Comparison of ENCODE assay signal across 8 mouse cellular contexts in the genomic region with DNA sequence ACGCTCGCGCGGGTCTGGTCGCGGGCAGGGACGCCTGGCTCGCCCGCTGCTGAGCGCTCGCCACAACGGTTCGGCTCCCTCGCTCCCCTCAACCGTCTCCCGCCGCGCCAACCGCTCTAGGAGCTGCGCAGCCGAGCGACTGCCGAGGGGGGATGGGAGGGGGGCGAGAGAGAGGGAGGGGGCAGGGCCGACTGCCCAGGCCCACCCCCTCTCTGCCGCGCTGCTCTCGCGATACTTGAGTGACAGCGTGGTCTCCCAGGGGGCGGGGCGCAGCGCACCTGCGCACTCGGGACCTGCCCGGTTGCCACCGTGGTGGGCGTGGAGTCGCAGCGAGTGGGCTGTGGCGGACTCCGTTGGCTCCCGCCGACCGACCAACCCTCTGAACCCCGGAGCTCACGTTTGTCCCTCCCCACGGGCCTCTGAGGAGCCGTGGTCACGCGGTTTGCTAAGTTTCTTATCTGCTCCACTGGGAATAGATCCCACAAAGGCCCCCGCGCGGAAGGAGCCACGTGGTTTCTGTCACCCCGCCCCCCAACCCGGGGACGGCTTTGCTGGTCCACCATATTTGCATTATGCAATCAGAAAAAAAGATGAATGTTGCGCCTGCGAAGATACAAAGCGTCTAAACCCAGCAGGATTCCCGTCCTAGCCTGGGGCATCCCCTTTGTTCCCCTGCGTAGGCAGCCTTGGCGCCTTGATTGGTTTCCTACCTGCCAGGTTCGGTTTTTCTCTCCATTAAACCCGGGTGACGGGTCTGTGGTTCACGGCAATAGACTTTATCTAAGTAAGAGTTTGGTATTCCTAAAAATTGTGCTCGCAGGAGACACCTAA. TPM values are rescaled to one million over a fixed set of nuclear protein-coding genes. Genes with fewer than 3 reads are reported as not detected.
DNase-seq lines count a peak whose midpoint lies in the region; ATAC-seq and TF ChIP-seq lines count a peak whose summit lies in the region.

A gene (minus strand): TSS at position 469 of the 831 bp plus-strand sequence.
A gene (plus strand): TSS at position 567 of the 831 bp plus-strand sequence.

- H3K4me3 ChIP-seq in G1E (ENCODE audit: low read depth, low read length) = peak within 1 kb of the TSS; percentile 77
- H3K4me3 ChIP-seq in forebrain, embryonic 16.5 days (replicated peaks; ENCODE audit: low read length) = peak within 1 kb of the TSS; percentile 89
- H3K4me3 ChIP-seq in layer of hippocampus, adult 2 months = peak within 1 kb of the TSS; percentile 72
- H3K4me3 ChIP-seq in lung, embryonic 14.5 days (ENCODE audit: low read depth, low read length) = peak within 1 kb of the TSS; percentile 95
- H3K4me3 ChIP-seq in olfactory bulb, adult 2 months (ENCODE audit: insufficient read depth, low read depth, low read length) = peak within 1 kb of the TSS; percentile 96
- peak within 1 kb of the TSS; percentile 71 for H3K4me3 ChIP-seq in thymus, adult 2 months (ENCODE audit: control insufficient read depth, insufficient read depth, low read length)

- ATAC-seq in G1E (ENCODE audit: extremely low read depth, insufficient number of reproducible peaks, low FRiP score, poor library complexity, severe bottlenecking) = peak; percentile 58
- peak; percentile 92 for ATAC-seq in forebrain, embryonic 16.5 days
- ATAC-seq in lung, embryonic 14.5 days (ENCODE audit: insufficient read depth) = peak; percentile 94

- intact Hi-C loops in heart, postnatal 36 days (cut with DNase I) = loop anchor here (2.0 to 5.0 kb wide), 6 partner anchors 41 to 313 kb away; a partner anchor contains a TSS

- peak; percentile 92 for TF ChIP-seq POLR2A in olfactory bulb, adult 2 months (IDR thresholded peaks at IDR 0.05; ENCODE audit: insufficient read depth, low read depth, low read length)
- TF ChIP-seq POLR2A in thymus, adult 2 months (IDR thresholded peaks at IDR 0.05; ENCODE audit: control insufficient read depth, extremely low read depth, insufficient read depth, low read length, poor library complexity) = peak; percentile 95

- peak within 1 kb of the TSS; percentile 99 for H3K9ac ChIP-seq in forebrain, embryonic 16.5 days (replicated peaks; ENCODE audit: low read depth, low read length)
- H3K9ac ChIP-seq in lung, embryonic 14.5 days = peak within 1 kb of the TSS; percentile 99

- peaks cover 11% of the 10 kb centered on the region for H3K4me1 ChIP-seq in G1E (ENCODE audit: insufficient read depth, low read depth, low read length)
- H3K4me1 ChIP-seq in forebrain, embryonic 16.5 days (replicated peaks; ENCODE audit: control insufficient read depth, insufficient read depth, low read length) = peaks cover 46% of the 10 kb centered on the region
- H3K4me1 ChIP-seq in lung, embryonic 14.5 days (ENCODE audit: insufficient read depth) = peaks cover 16% of the 10 kb centered on the region
- H3K4me1 ChIP-seq in olfactory bulb, adult 2 months (ENCODE audit: control insufficient read depth, insufficient read depth, low read length) = peaks cover 5% of the 10 kb centered on the region; the same call in 1 of the 2 replicates
- peaks cover 11% of the 10 kb centered on the region for H3K4me1 ChIP-seq in thymus, adult 2 months (replicated peaks; ENCODE audit: control insufficient read depth, insufficient read depth, low read length)

- under 1% methylated on average over 53 of the region's 69 CpGs for WGBS in forebrain, embryonic 16.5 days
- under 1% methylated on average over 69 of the region's 69 CpGs for WGBS in lung, embryonic 14.5 days
- under 1% methylated on average over 69 of the region's 69 CpGs for WGBS in olfactory bulb, adult 2 months
- WGBS in thymus, adult 2 months = under 1% methylated on average over 65 of the region's 69 CpGs

- TF ChIP-seq CTCF in G1E (IDR thresholded peaks at IDR 0.05; ENCODE audit: low read depth, low read length) = no peak
- TF ChIP-seq CTCF in layer of hippocampus, adult 2 months (conservative IDR thresholded peaks at IDR 0.05) = no peak
- TF ChIP-seq CTCF in lung, embryonic 14.5 days (IDR thresholded peaks at IDR 0.05; ENCODE audit: low read depth) = no peak
- 0 out of 2 replicates have a peak, but pooled peaks have one; percentile 6 for TF ChIP-seq CTCF in olfactory bulb, adult 2 months (IDR thresholded peaks at IDR 0.05; ENCODE audit: insufficient read depth, low read depth, low read length)
- TF ChIP-seq CTCF in thymus, adult 2 months (IDR thresholded peaks at IDR 0.05; ENCODE audit: borderline replicate concordance, control insufficient read depth, extremely low read depth, insufficient read depth, low read length, poor library complexity) = no peak

- H3K27me3 ChIP-seq in G1E (ENCODE audit: insufficient read depth, low read length) = no peaks in the 10 kb centered on the region; the same call in 1 of the 2 replicates
- H3K27me3 ChIP-seq in forebrain, embryonic 16.5 days (replicated peaks; ENCODE audit: control insufficient read depth, insufficient read depth, low read length) = no peaks in the 10 kb centered on the region
- no peaks in the 10 kb centered on the region for H3K27me3 ChIP-seq in lung, embryonic 14.5 days (ENCODE audit: insufficient read depth, low read length)
- no peaks in the 10 kb centered on the region for H3K27me3 ChIP-seq in thymus, adult 2 months (ENCODE audit: control insufficient read depth, insufficient read depth, low read length)

- H3K27ac ChIP-seq in forebrain, embryonic 16.5 days (ENCODE audit: low read length) = peak within 1 kb of the TSS; percentile 100
- peak within 1 kb of the TSS; percentile 99 for H3K27ac ChIP-seq in layer of hippocampus, adult 2 months
- peak within 1 kb of the TSS; percentile 100 for H3K27ac ChIP-seq in lung, embryonic 14.5 days (ENCODE audit: low read depth)
- peak within 1 kb of the TSS; percentile 100 for H3K27ac ChIP-seq in olfactory bulb, adult 2 months (ENCODE audit: insufficient read depth, low read depth, low read length)
- H3K27ac ChIP-seq in thymus, adult 2 months (ENCODE audit: control insufficient read depth, insufficient read depth, low read length) = peak within 1 kb of the TSS; percentile 82

- no peaks in the 10 kb centered on the region for H3K9me3 ChIP-seq in G1E (replicated peaks)
- no peaks in the 10 kb centered on the region for H3K9me3 ChIP-seq in forebrain, embryonic 16.5 days (ENCODE audit: control insufficient read depth, low read length)
- no peaks in the 10 kb centered on the region for H3K9me3 ChIP-seq in lung, embryonic 14.5 days (ENCODE audit: low read depth, low read length)

- peaks cover 3% of the 10 kb centered on the region for H3K36me3 ChIP-seq in G1E (replicated peaks)
- H3K36me3 ChIP-seq in forebrain, embryonic 16.5 days (ENCODE audit: control insufficient read depth, insufficient read depth) = no peaks in the 10 kb centered on the region
- no peaks in the 10 kb centered on the region; the same call in 1 of the 2 replicates for H3K36me3 ChIP-seq in lung, embryonic 14.5 days (ENCODE audit: insufficient read depth)
- no peaks in the 10 kb centered on the region for H3K36me3 ChIP-seq in thymus, adult 2 months (ENCODE audit: control insufficient read depth, insufficient read depth, low read length)

- H3K4me2 ChIP-seq in forebrain, embryonic 16.5 days (ENCODE audit: low read length) = peak within 1 kb of the TSS; percentile 81
- H3K4me2 ChIP-seq in lung, embryonic 14.5 days = peak within 1 kb of the TSS; percentile 69

- DNase-seq in G1E (ENCODE audit: low spot score) = peak; percentile 64
- DNase-seq in cerebellum, adult 18-20 months = peak; percentile 96 to 99
- DNase-seq in heart, postnatal 36 days = peak; percentile 98 to 100
- peak; percentile 97 to 99 for DNase-seq in layer of hippocampus, adult 2 months (ENCODE audit: low spot score in 2 of 2)
- peak; percentile 99 for DNase-seq in lung, embryonic 14.5 days
- DNase-seq in thymus, adult 2 months = peak; percentile 98

RNA-seq across cellular contexts. Expression of the first gene that starts in this region (rescaled TPM):
- total RNA-seq in G1E (2014; fragmentation: Nextera tagmentation) (12.2 and 26.2 TPM in 2 replicates), G1E (2017) (16.9 and 28.8 TPM in 2 replicates)
- 7.3 and 7.8 TPM in 2 replicates for polyA plus RNA-seq in G1E (2012)
- 196 and 205 TPM in 2 replicates for polyA plus RNA-seq in forebrain, embryonic 16.5 days (2015; fragmentation: Nextera tagmentation; extraction: Ambion mirVana)
- 10 to 100 TPM; 30.7 to 33.2 TPM for total RNA-seq in heart, postnatal 36 days (2021)
- total RNA-seq in layer of hippocampus, adult 2 months (2021) = 10 to 100 TPM; 51.1 to 65.3 TPM
- polyA plus RNA-seq in lung, embryonic 14.5 days (2014; fragmentation: Nextera tagmentation; extraction: Ambion mirVana) = 71.9 and 77.9 TPM in 2 replicates
- 251 TPM in 1 of 2 replicates, not detected in the other for polyA plus RNA-seq in olfactory bulb, adult 2 months (2012; ENCODE audit: insufficient read depth, insufficient read length, low replicate concordance, missing spikeins)
- 22.8 and 27.2 TPM in 2 replicates for polyA plus RNA-seq in thymus, adult 2 months (2012; rRNA removed)

RNA-seq across cellular contexts. Expression of the second gene that starts in this region (rescaled TPM):
- total RNA-seq in G1E (2014; fragmentation: Nextera tagmentation) (not detected in 2 replicates), G1E (2017) (0.23 TPM in 1 of 2 replicates, not detected in the other)
- polyA plus RNA-seq in G1E (2012) = not detected in 2 replicates
- 1.3 and 1.7 TPM in 2 replicates for polyA plus RNA-seq in forebrain, embryonic 16.5 days (2015; fragmentation: Nextera tagmentation; extraction: Ambion mirVana)
- 1 to 10 TPM; 6.9 to 7.3 TPM for total RNA-seq in heart, postnatal 36 days (2021)
- total RNA-seq in layer of hippocampus, adult 2 months (2021) = 1 to 10 TPM; 1.6 to 2.2 TPM
- polyA plus RNA-seq in lung, embryonic 14.5 days (2014; fragmentation: Nextera tagmentation; extraction: Ambion mirVana) = 1.1 and 1.5 TPM in 2 replicates
- polyA plus RNA-seq in olfactory bulb, adult 2 months (2012; ENCODE audit: insufficient read depth, insufficient read length, low replicate concordance, missing spikeins) = not detected in 2 replicates
- 0.42 and 0.62 TPM in 2 replicates for polyA plus RNA-seq in thymus, adult 2 months (2012; rRNA removed)

Comparison
In these comparisons a context has a peak if more than half of its experiments do, and no peak if none do; other contexts are left out.
1. Peak in every context shown above with its lines: DNase-seq, ATAC-seq, H3K4me3 ChIP-seq and H3K27ac ChIP-seq.